Mouse (Mus musculus) CD4-positive, CD25-positive, alpha-beta regulatory T cell, adult 9 weeks (primary cell): ENCODE measurements around the gene Ift74. TPM values are rescaled to one million over a fixed set of nuclear protein-coding genes. Genes with fewer than 3 reads are reported as not detected.

ENCODE experiments used
- polyA plus RNA-seq: library from polyadenylated mRNA; unstranded; fragments of 100-300 nt; shearing (Covaris generic); gene quantifications from one replicate; pipeline ENCODE4 v1.2.1, GENCODE M21; 2017

Ift74 gene
- 4.1 TPM for polyA plus RNA-seq

GRCm38 (mm10) chr4:94613972-94614626, at the start of gene Ift74:
TSS of gene Ift74 (plus strand) at chr4:94614491.

GRCm38 (mm10) chr4:94603031-94603629, 11.2 kb upstream of the Ift74 start, which contains the start of gene Plaa:
TSS of gene Plaa (minus strand) at chr4:94603244.

GRCm38 (mm10) chr4:94649920-94650319, 35.6 kb downstream of the Ift74 start, which contains the start of gene Lrrc19:
TSS of gene Lrrc19 (minus strand) at chr4:94650144.

GRCm38 (mm10) chr4:94738838-94739731, 124.8 kb downstream of the Ift74 start, which contains the start of gene Tek:
TSS of gene Tek (plus strand) at chr4:94739289.

Other genes with a start within 250 kb of the Ift74 start
- not detected for gene Gm10306, start 57.9 kb upstream of the Ift74 start, polyA plus RNA-seq
- gene Caap1, start 57.7 kb upstream of the Ift74 start, polyA plus RNA-seq, result 3.5 TPM
- 24.6 TPM for gene Plaa, start 11.2 kb upstream of the Ift74 start, polyA plus RNA-seq
- not detected for gene Lrrc19, start 35.7 kb downstream of the Ift74 start, polyA plus RNA-seq
- gene Tek, start 124.8 kb downstream of the Ift74 start, polyA plus RNA-seq, result not detected